Mouse (Mus musculus) layer of hippocampus, adult 2 months (tissue): ENCODE data around the gene D630039A03Rik. TPM values are rescaled to one million over a fixed set of nuclear protein-coding genes. Genes with fewer than 3 reads are reported as not detected.

Experiments used
- DNase-seq, 2 experiments: peaks; one replicate each; pipeline ENCODE4 v3.0.0; 2022; ENCODE audit warnings: low spot score in 2 of 2
- H3K27ac ChIP-seq: fragments of 200-600 bp; 2 replicates; pipeline ENCODE4 v1.8.1; 2022
- H3K4me3 ChIP-seq: fragments of 200-600 bp; 2 replicates; pipeline ENCODE4 v1.8.1; 2022; ENCODE audit warnings: mild to moderate bottlenecking
- CTCF ChIP-seq: fragments of 200-600 bp; conservative IDR thresholded peaks from 2 replicates; pipeline ENCODE4 v1.8.1; 2022; ENCODE audit warnings: antibody characterized with exemption, mild to moderate bottlenecking, moderate library complexity
- total RNA-seq, 2 experiments: library from RNA; stranded (reverse); gene quantifications; 2 replicates each; pipeline ENCODE4 v1.2.3; 2021

The D630039A03Rik gene
- total RNA-seq, 2 experiments from 2014 or later, result 0.37 to 0.41 TPM

GRCm38 (mm10) chr4:57949866-57950265 lies 33.8 kb upstream of the D630039A03Rik start:
- no peak for DNase-seq
- Histone ChIP-seq H3K4me3 (no peak overlapping the region), H3K27ac (no peak overlapping the region)
- TF ChIP-seq CTCF, result no peak

DNA sequence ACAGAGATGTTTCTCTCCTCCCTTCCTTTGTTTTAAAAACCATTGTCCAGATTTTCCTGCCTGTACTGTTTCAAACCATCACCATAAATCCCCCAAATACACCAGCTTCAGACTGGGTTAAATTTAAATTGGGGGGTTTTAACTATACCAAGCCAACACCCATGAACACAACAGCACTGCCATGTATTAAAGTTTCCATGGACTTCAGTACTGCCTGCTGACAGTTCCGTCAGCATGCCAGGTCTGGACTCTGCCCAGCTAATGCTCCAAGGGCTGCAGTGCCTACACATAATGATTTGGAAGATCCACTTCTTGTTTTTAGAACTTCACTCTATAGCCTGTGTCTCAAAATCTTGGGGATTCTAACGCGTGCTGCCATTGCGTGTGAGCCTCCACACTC lies 31.4 kb upstream of the D630039A03Rik start:
- no peak overlapping the region for H3K4me3 ChIP-seq
- no peak for DNase-seq
- no peak for TF ChIP-seq CTCF
- H3K27ac ChIP-seq, result no peak overlapping the region

DNA sequence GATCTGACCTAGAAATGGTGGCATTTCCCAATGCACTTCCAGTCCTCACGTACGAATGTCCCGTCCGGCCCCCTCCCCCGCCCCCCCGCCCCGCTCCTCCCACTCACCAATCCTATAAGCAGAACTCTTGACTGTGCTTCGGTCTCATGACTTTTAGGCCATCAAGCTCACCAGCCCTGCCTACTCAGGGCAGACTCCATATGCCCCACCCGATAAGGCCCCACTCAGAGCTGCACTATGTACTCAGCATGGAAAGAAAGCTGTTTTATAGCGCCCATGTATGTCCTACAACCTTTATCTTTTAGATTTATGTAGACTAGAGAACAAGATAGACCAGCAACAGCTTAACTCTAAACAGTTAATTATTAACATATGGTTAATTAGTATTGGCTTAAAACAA lies 30.9 kb upstream of the D630039A03Rik start:
- no peak overlapping the region for H3K27ac ChIP-seq
- DNase-seq, result no peak
- H3K4me3 ChIP-seq, result no peak overlapping the region
- no peak for TF ChIP-seq CTCF

- Histone ChIP-seq H3K4me3 (no peak overlapping the region), H3K27ac (no peak overlapping the region)
- no peak for DNase-seq
- TF ChIP-seq CTCF, result no peak
Observed at GRCm38 (mm10) chr4:57942892-57943291, 26.8 kb upstream of the D630039A03Rik start.

DNA sequence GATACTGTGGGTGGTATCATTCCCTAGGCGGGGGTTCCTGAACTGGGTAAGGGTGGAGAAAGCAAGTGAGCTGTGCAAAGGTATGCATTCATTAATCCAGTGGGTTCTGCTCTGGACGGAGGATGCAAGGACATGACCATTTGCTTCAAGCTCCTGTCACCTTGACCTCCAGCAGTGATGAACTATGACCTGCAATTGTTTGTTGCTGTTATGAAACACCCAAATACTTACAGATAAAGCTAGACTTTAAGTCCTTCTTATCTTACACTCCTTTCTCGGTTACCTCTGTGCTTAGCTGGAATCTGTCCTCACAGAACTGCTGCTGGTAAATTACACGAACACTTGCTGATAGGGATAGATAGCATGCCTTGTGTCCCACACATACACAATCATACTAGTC lies 24.5 kb upstream of the D630039A03Rik start:
- Histone ChIP-seq H3K4me3 (no peak overlapping the region), H3K27ac (no peak overlapping the region)
- no peak for TF ChIP-seq CTCF
- no peak for DNase-seq

- TF ChIP-seq CTCF, result no peak
- DNase-seq, result no peak
- Histone ChIP-seq H3K27ac (no peak overlapping the region), H3K4me3 (no peak overlapping the region)
Observed at GRCm38 (mm10) chr4:57937292-57937691, 21.2 kb upstream of the D630039A03Rik start.

DNA sequence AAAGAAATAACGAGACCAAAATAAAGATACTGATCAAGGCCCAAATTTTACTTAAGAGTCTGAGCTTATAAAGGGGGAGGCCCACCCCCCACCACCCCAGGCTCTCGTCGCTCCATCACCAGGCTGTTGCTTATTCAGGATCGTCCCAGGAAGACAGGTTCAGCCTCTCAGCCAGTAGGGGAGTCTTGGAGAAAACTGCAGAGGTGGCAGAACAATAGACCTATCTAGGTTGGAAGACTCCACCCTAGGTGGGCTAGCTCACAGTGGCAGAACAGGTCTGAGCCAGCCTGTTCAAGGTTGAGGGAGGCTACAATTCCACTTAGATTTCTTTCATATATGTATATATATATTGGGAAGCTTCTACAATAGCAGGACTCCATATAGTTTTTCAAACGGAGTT lies 18.1 kb upstream of the D630039A03Rik start:
- Histone ChIP-seq H3K27ac (no peak overlapping the region), H3K4me3 (no peak overlapping the region)
- TF ChIP-seq CTCF, result no peak
- DNase-seq, result no peak

- no peak for TF ChIP-seq CTCF
- Histone ChIP-seq H3K27ac (no peak overlapping the region), H3K4me3 (no peak overlapping the region)
- DNase-seq, result no peak
Observed at GRCm38 (mm10) chr4:57930559-57931170, 14.6 kb upstream of the D630039A03Rik start.

DNA sequence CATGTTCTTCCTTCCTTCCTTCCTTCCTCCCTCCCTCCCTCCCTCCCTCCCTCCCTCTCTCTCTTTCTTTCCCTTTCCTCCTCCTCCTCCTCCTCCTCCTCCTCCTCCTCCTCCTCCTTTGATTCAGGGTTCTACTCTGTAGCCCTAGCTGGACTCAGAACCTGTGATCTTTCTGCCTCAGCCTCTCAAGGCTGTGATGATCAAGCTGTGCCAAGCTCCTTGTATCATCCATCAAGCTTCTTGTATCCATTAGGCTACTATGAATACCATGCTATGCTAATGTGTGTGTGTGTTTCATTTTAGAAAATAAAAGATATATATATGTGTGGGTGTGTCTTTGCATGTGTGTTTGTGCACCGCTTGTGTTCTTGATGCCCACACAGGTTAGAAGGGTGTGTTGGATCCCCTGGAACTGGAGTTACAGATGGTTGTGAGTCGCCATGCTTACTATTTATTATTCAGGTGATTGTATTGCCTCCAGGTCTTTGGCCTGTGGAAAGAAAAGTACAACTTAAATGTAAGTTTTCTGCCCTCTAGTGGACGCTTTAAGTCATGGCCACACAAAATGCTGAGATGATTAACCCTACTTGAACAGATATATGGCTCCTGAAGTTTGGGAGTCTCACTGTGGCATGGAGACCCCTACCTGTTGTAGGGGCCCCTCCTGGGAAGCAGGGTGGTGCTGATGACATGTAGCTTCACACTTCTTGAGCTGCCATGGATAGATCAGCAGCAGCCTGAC lies 11.5 kb upstream of the D630039A03Rik start:
- peak; percentile 85 for TF ChIP-seq CTCF
- no peak for DNase-seq
- no peak overlapping the region for H3K4me3 ChIP-seq
- no peak overlapping the region for H3K27ac ChIP-seq

GRCm38 (mm10) chr4:57924556-57925071 lies 8.5 kb upstream of the D630039A03Rik start:
- TF ChIP-seq CTCF, result no peak

DNA sequence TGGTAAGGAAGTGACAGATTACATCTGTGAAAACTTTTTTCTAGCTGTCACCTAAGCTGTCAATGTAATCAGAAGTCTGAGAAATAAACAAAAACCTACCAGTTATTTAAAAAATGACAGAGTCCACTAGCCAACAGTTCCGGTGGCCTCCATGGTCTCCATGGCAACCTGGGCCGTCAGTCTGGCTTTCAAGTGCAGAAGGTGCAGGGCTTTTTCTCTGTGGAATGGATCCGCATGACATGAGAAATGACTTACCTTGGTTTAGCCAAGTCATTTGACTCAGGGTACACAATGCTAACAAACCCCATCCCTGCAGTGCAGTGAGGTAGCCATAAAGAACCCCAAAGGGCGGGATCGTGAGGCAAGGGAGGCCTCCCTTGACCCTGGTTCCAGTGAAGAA lies 6.1 kb upstream of the D630039A03Rik start:
- Histone ChIP-seq H3K27ac (no peak overlapping the region), H3K4me3 (no peak overlapping the region)
- no peak for TF ChIP-seq CTCF
- no peak for DNase-seq

More at GRCm38 (mm10) chr4:57924556-57925071, 8.5 kb upstream of the D630039A03Rik start:
- no peak for DNase-seq
- Histone ChIP-seq H3K4me3 (no peak overlapping the region), H3K27ac (no peak overlapping the region)

- Histone ChIP-seq H3K27ac (no peak overlapping the region), H3K4me3 (no peak overlapping the region)
- TF ChIP-seq CTCF, result no peak
- no peak for DNase-seq
Observed at GRCm38 (mm10) chr4:57920522-57920921, 4.4 kb upstream of the D630039A03Rik start.

DNA sequence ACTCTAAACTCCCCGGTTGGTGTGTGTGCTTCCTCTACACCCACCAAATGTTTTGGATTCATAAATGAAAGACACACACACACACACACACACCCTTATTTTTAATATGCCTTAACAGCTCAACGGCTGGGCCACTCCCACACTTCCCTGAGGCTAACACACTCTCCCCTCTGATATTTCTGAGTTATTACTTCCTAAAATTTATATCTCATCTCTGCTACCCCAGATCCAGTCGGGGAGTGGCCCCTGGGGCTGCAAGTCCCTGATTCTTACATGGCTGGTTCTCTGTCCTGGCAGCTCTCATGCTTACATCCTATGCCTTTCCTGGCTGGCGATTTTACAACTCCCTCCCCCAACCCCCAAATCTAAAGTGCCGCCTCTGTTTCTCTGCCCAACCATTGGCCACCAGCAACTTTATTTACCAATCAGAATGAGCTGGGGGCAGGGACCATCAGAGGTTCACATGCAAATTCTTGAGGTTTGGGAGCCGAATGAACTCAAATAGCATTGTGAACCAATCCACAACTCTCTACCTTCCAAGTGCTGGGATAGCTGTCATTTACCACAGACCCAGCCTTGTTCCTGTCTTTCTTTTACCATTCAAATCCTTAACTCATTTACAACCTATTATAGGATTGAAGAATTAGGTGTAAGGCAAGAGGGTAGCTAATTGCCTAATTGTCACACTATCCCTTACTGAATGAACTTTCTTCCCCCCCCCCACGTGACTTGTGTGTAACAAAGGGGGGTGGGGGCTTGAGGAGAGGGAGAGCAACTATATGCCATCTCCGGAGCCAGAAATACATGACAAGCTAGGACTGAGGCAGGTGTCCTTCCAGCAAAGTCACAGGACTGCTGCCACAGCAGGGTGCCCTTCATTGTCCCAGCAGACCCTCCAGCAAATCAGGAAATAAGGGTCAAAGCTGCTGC lies 3.7 kb upstream of the D630039A03Rik start:
- no peak overlapping the region for H3K27ac ChIP-seq
- no peak for TF ChIP-seq CTCF

More for the DNA sequence above, 3.7 kb upstream of the D630039A03Rik start:
- DNase-seq, result no peak
- H3K4me3 ChIP-seq, result no peak overlapping the region
